Mouse (Mus musculus): ENCODE measurements around the gene Casz1. TPM values are rescaled to one million over a fixed set of nuclear protein-coding genes. Genes with fewer than 3 reads are reported as not detected.

Casz1 gene
- polyA plus RNA-seq, 1 experiment from 2014 or later, result 9.7 TPM

- WGBS, result 81% methylated on average over 6 of the region's 6 CpGs
- Histone ChIP-seq H3K4me2 (replicated peaks; ENCODE audit: low read depth, low read length) (no peak overlapping the region), H3K27me3 (replicated peaks; ENCODE audit: insufficient read depth, low read length) (peaks cover 6% of the 10 kb centered on the region; the same call in 1 of the 2 replicates), H3K9ac (replicated peaks; ENCODE audit: low read depth) (no peak overlapping the region), H3K4me3 (ENCODE audit: low read depth, low read length) (no peak overlapping the region), H3K36me3 (ENCODE audit: insufficient read depth, low read length) (no peaks in the 10 kb centered on the region), H3K9me3 (ENCODE audit: low read length) (no peaks in the 10 kb centered on the region), H3K27ac (ENCODE audit: low read length) (no peak overlapping the region), H3K4me1 (ENCODE audit: insufficient read depth, low read depth, low read length) (no peaks in the 10 kb centered on the region)
- TF ChIP-seq CTCF (IDR thresholded peaks at IDR 0.05), result no peak
- no peak for TF ChIP-seq EP300 (IDR thresholded peaks at IDR 0.05)
- ATAC-seq (no peak), DNase-seq (ENCODE audit: low spot score) (no peak)
Observed at GRCm38 (mm10) chr4:148813247-148813646, 9.0 kb downstream of the Casz1 start.

DNA sequence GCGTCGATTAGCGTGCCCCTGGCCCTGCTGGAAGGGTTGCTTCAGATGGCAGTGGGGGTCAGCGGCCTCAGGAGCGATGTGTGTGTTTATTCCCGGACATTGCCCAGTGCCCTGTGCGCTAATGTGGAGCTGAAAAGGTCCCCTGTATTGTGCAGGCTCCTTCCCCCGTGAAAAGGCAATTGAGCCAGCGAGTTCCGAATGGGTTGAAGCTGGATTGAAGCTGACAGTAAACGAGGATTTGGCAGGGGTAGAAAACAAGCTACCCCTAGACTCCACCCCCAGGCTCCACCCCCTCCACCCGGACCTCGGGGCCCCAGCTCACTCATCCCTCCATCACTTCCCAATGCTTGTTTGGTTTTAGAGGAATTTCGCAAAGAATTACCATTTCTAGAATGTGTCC, 12.3 kb downstream of the Casz1 start:
- ATAC-seq (no peak), DNase-seq (ENCODE audit: low spot score) (no peak)
- Histone ChIP-seq H3K4me2 (replicated peaks; ENCODE audit: low read depth, low read length) (no peak overlapping the region), H3K27me3 (replicated peaks; ENCODE audit: insufficient read depth, low read length) (no peaks in the 10 kb centered on the region), H3K4me1 (ENCODE audit: insufficient read depth, low read depth, low read length) (no peaks in the 10 kb centered on the region), H3K9me3 (ENCODE audit: low read length) (no peaks in the 10 kb centered on the region), H3K36me3 (ENCODE audit: insufficient read depth, low read length) (no peaks in the 10 kb centered on the region), H3K27ac (ENCODE audit: low read length) (no peak overlapping the region), H3K4me3 (ENCODE audit: low read depth, low read length) (no peak overlapping the region), H3K9ac (replicated peaks; ENCODE audit: low read depth) (no peak overlapping the region)
- TF ChIP-seq EP300 (IDR thresholded peaks at IDR 0.05) (no peak), CTCF (IDR thresholded peaks at IDR 0.05) (no peak)
- WGBS, result 29% methylated on average over 14 of the region's 14 CpGs

GRCm38 (mm10) chr4:148818161-148818560, 13.9 kb downstream of the Casz1 start:
- Histone ChIP-seq H3K4me2 (replicated peaks; ENCODE audit: low read depth, low read length) (no peak overlapping the region), H3K4me1 (ENCODE audit: insufficient read depth, low read depth, low read length) (no peaks in the 10 kb centered on the region), H3K27me3 (replicated peaks; ENCODE audit: insufficient read depth, low read length) (no peaks in the 10 kb centered on the region), H3K9ac (replicated peaks; ENCODE audit: low read depth) (no peak overlapping the region), H3K9me3 (ENCODE audit: low read length) (no peaks in the 10 kb centered on the region), H3K36me3 (ENCODE audit: insufficient read depth, low read length) (no peaks in the 10 kb centered on the region), H3K27ac (ENCODE audit: low read length) (no peak overlapping the region), H3K4me3 (ENCODE audit: low read depth, low read length) (no peak overlapping the region)
- 86% methylated on average over 12 of the region's 12 CpGs for WGBS
- no peak for DNase-seq (ENCODE audit: low spot score)
- TF ChIP-seq EP300 (IDR thresholded peaks at IDR 0.05) (no peak), CTCF (IDR thresholded peaks at IDR 0.05) (no peak)
- ATAC-seq, result no peak

DNA sequence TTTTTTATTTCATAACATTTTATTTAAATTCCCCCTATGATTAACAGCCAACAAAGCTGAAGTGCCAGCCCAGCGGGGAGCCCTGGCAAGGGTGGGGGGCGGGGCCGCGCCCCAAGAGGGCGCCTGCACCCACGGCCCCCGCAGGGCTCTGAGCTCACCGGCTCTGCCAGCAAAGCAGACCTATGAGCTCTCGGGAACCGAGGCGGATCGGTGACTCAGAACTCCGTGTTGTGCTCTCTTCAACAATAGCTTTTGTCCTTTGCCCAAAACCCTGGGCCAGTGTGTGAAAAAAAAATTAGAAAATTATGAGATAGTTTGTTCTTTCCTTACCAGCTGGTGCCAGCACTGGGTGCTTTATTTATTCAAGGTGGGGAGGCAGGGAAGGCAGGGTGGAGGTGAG, 15.9 kb downstream of the Casz1 start:
- Histone ChIP-seq H3K4me1 (ENCODE audit: insufficient read depth, low read depth, low read length) (no peaks in the 10 kb centered on the region), H3K27me3 (replicated peaks; ENCODE audit: insufficient read depth, low read length) (no peaks in the 10 kb centered on the region), H3K4me3 (ENCODE audit: low read depth, low read length) (no peak overlapping the region), H3K27ac (ENCODE audit: low read length) (no peak overlapping the region), H3K36me3 (ENCODE audit: insufficient read depth, low read length) (no peaks in the 10 kb centered on the region), H3K9me3 (ENCODE audit: low read length) (no peaks in the 10 kb centered on the region), H3K4me2 (replicated peaks; ENCODE audit: low read depth, low read length) (no peak overlapping the region), H3K9ac (replicated peaks; ENCODE audit: low read depth) (no peak overlapping the region)
- peak; percentile 73 for ATAC-seq
- 67% methylated on average over 13 of the region's 13 CpGs for WGBS
- DNase-seq (ENCODE audit: low spot score), result no peak
- TF ChIP-seq CTCF (IDR thresholded peaks at IDR 0.05) (no peak), EP300 (IDR thresholded peaks at IDR 0.05) (no peak)

GRCm38 (mm10) chr4:148823281-148823680, 19.1 kb downstream of the Casz1 start:
- Histone ChIP-seq H3K27ac (ENCODE audit: low read length) (no peak overlapping the region), H3K9me3 (ENCODE audit: low read length) (no peaks in the 10 kb centered on the region), H3K4me1 (ENCODE audit: insufficient read depth, low read depth, low read length) (no peaks in the 10 kb centered on the region), H3K4me3 (ENCODE audit: low read depth, low read length) (no peak overlapping the region), H3K4me2 (replicated peaks; ENCODE audit: low read depth, low read length) (no peak overlapping the region), H3K27me3 (replicated peaks; ENCODE audit: insufficient read depth, low read length) (no peaks in the 10 kb centered on the region), H3K36me3 (ENCODE audit: insufficient read depth, low read length) (no peaks in the 10 kb centered on the region), H3K9ac (replicated peaks; ENCODE audit: low read depth) (no peak overlapping the region)
- no peak for ATAC-seq
- WGBS, result 69% methylated on average over 8 of the region's 8 CpGs
- no peak for DNase-seq (ENCODE audit: low spot score)
- TF ChIP-seq EP300 (IDR thresholded peaks at IDR 0.05) (no peak), CTCF (IDR thresholded peaks at IDR 0.05) (no peak)

DNA sequence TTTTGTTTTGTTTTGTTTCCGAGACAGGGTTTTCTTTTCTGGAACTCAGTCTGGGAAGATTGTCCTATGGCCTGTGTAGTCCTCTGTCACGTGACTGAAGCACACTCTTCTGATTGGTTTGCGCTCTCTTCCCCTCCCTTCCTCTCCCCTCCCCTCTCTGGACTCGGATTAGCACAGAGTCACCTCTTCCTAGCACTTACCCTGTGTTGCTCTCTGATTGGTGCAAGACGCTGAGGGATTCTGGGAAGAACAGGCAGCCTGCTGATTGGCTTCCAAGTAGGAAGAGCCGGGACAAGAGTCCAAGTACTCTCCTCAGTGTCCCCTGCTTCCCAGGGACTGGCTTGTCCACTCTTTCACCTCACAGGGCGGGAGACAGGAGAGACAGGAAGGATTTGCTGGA, 26.1 kb downstream of the Casz1 start:
- no peak overlapping the region for H3K4me2 ChIP-seq (replicated peaks; ENCODE audit: low read depth, low read length)
- no peaks in the 10 kb centered on the region for H3K9me3 ChIP-seq (ENCODE audit: low read length)
- H3K9ac ChIP-seq (replicated peaks; ENCODE audit: low read depth), result no peak overlapping the region
- TF ChIP-seq CTCF (IDR thresholded peaks at IDR 0.05), result no peak
- TF ChIP-seq EP300 (IDR thresholded peaks at IDR 0.05), result no peak
- 0 out of 2 replicates have a peak, but pooled peaks cover 5% of the 10 kb centered on the region for H3K4me1 ChIP-seq (ENCODE audit: insufficient read depth, low read depth, low read length)
- peak; percentile 30 for ATAC-seq
- WGBS, result 50% methylated on average over 7 of the region's 7 CpGs
- H3K4me3 ChIP-seq (ENCODE audit: low read depth, low read length), result no peak overlapping the region
- H3K27me3 ChIP-seq (replicated peaks; ENCODE audit: insufficient read depth, low read length), result no peaks in the 10 kb centered on the region
- no peaks in the 10 kb centered on the region for H3K36me3 ChIP-seq (ENCODE audit: insufficient read depth, low read length)
- no peak overlapping the region for H3K27ac ChIP-seq (ENCODE audit: low read length)
- peak; percentile 49 for DNase-seq (ENCODE audit: low spot score)
